Mouse (Mus musculus) olfactory bulb, adult 2 months (tissue): ENCODE data around the gene Nt5dc3.

Source experiments
- CTCF ChIP-seq: fragments of 200-500 bp; IDR thresholded peaks from 2 replicates; pipeline ENCODE4 v1.5.1; 2012; ENCODE audit warnings: low read depth, mild to moderate bottlenecking, low read length, moderate library complexity; ENCODE audit not compliant: insufficient read depth
- POLR2A ChIP-seq: fragments of 200-500 bp; IDR thresholded peaks from 2 replicates; pipeline ENCODE4 v1.6.1; 2012; ENCODE audit warnings: mild to moderate bottlenecking, low read depth, low read length, moderate library complexity; ENCODE audit not compliant: insufficient read depth

DNA sequence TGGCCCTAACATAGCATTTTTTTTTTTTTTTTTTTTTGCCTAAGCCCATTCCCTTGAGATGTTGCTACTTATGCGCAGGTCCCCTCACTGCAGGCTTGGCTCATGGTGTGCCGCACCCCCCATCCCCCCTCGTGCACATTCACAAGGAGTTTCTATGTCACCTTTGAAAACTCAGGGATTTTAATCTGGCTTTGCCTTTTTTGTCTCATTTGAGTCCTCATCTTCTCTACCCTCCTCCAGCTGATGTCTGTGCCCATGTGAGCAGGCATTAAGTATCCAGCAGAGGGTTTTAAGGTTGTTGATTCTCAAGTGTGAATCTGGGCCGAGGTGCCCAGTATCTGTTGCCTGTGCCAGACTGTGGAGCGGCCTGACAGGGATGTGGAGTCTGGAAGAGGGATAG lies 2.8 kb downstream of the Nt5dc3 start:
- no peak for TF ChIP-seq CTCF
- TF ChIP-seq POLR2A = no peak
